Mouse (Mus musculus) hindbrain, embryonic 11.5 days (tissue): Measurements from ENCODE around the gene Dusp1. TPM values are rescaled to one million over a fixed set of nuclear protein-coding genes. Genes with fewer than 3 reads are reported as not detected.
A peak's percentile ranks its signal among the peaks of the same experiment; 100 is the strongest.

Experiments
- ATAC-seq: fragments of 200-750 bp; cut with Nextera tagmentation; 2 replicates; pipeline ENCODE4 v1.8.0; 2017; ENCODE audit warnings: mild to moderate bottlenecking, moderate TSS enrichment, moderate library complexity; ENCODE audit not compliant: low FRiP score
- DNase-seq: peaks from one replicate; pipeline ENCODE4 v3.0.0-alpha.2; 2015; ENCODE audit warnings: low spot score
- H3K27ac ChIP-seq: fragments of 300-500 bp; sonication (generic); 2 replicates; pipeline ENCODE4 v1.5.1; 2014; ENCODE audit warnings: mild to moderate bottlenecking, low read depth, low read length
- H3K27me3 ChIP-seq: fragments of 300-500 bp; sonication (generic); 2 replicates; pipeline ENCODE4 v1.6.1; 2014; ENCODE audit warnings: mild to moderate bottlenecking, low read length, moderate library complexity, mixed read lengths; ENCODE audit not compliant: control insufficient read depth, insufficient read depth
- H3K36me3 ChIP-seq: fragments of 300-500 bp; sonication (generic); 2 replicates; pipeline ENCODE4 v1.6.1; 2014; ENCODE audit warnings: mild to moderate bottlenecking, low read length, moderate library complexity, mixed read lengths; ENCODE audit not compliant: control insufficient read depth, insufficient read depth
- H3K4me1 ChIP-seq: fragments of 300-500 bp; sonication (generic); replicated peaks from 2 replicates; pipeline ENCODE4 v1.6.1; 2014; ENCODE audit warnings: low read length, mixed read lengths; ENCODE audit not compliant: control insufficient read depth, insufficient read depth
- H3K4me2 ChIP-seq: fragments of 300-500 bp; sonication (generic); replicated peaks from 2 replicates; pipeline ENCODE4 v1.6.1; 2014; ENCODE audit warnings: mild to moderate bottlenecking, low read depth, low read length
- H3K4me3 ChIP-seq: fragments of 300-500 bp; sonication (generic); 2 replicates; pipeline ENCODE4 v1.5.1; 2014; ENCODE audit warnings: low read depth, low read length
- H3K9ac ChIP-seq: fragments of 300-500 bp; sonication (generic); 2 replicates; pipeline ENCODE4 v1.6.1; 2014; ENCODE audit warnings: low read depth, low read length
- H3K9me3 ChIP-seq: fragments of 300-500 bp; sonication (generic); 2 replicates; pipeline ENCODE4 v1.6.1; 2016; ENCODE audit warnings: low read length; ENCODE audit not compliant: control insufficient read depth
- WGBS: fragments of 180-500 bp; shearing (Covaris S2); extraction: QIAGEN DNeasy Blood & Tissue Kit; methylation state at CpG from one replicate; pipeline ENCODE4 v1.1.7; 2014; 5-methylcytosine and 5-hydroxymethylcytosine counted together
- polyA plus RNA-seq: library from polyadenylated mRNA; unstranded; fragments of >200 nt; fragmentation: Nextera tagmentation; extraction: Ambion mirVana; gene quantifications from 2 replicates; pipeline ENCODE4 v1.2.1, GENCODE M21; 2014

Dusp1 gene
- polyA plus RNA-seq, 1 experiment from 2014 or later: 34.9 TPM

DNA sequence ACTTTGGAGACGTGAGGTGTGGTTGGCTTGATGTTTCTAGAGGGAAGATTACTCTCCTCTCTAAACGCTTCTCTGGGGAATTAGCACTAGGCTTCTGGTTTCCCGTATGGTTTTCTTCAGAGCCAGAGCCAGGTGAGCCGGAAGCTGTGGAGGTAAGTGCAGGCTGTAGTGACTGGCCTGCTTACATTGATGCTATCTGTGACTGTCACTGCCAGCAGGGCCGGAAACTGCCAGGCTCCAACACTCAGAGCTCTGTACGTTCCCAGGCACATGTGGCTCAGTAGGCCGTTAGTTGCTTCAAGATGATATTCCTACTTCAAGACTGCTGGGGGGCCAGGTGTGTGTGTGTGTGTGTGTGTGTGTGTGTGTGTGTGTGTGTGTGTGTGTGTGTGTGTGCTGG, 32.2 kb upstream of the Dusp1 start:
- DNase-seq (no peak), ATAC-seq (no peak)
- Histone ChIP-seq H3K4me1 (no peaks in the 10 kb centered on the region), H3K27me3 (no peaks in the 10 kb centered on the region), H3K9me3 (no peaks in the 10 kb centered on the region), H3K36me3 (peaks cover 2% of the 10 kb centered on the region; the same call in 1 of the 2 replicates), H3K9ac (no peak overlapping the region), H3K27ac (no peak overlapping the region), H3K4me2 (no peak overlapping the region), H3K4me3 (no peak overlapping the region)
- WGBS: 95% methylated on average over 7 of the region's 7 CpGs

DNA sequence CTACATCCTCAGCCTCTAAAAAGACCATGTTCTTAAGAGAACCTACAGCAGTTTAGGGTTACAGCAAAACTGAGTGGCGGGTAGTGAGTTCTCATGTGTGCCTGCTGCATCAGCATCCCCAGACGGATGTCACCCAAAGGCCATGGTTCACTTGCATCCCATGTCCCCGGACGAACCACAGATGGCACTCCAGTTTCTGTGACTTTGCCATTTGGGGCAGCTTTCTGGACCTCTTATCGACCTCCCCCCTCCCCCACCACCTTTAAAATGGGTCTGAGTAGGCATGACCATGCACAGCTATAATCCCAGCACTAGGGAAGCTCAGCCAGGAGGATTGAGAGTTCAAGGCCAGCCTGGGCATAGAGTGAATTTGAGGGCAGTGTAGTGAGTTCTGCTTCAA, 31.3 kb upstream of the Dusp1 start:
- Histone ChIP-seq H3K4me1 (no peaks in the 10 kb centered on the region), H3K36me3 (peaks cover 2% of the 10 kb centered on the region; the same call in 1 of the 2 replicates), H3K27me3 (no peaks in the 10 kb centered on the region), H3K27ac (no peak overlapping the region), H3K9ac (no peak overlapping the region), H3K9me3 (no peaks in the 10 kb centered on the region), H3K4me2 (no peak overlapping the region), H3K4me3 (no peak overlapping the region)
- ATAC-seq (no peak), DNase-seq (no peak)
- 92% methylated on average over 5 of the region's 5 CpGs for WGBS

DNA sequence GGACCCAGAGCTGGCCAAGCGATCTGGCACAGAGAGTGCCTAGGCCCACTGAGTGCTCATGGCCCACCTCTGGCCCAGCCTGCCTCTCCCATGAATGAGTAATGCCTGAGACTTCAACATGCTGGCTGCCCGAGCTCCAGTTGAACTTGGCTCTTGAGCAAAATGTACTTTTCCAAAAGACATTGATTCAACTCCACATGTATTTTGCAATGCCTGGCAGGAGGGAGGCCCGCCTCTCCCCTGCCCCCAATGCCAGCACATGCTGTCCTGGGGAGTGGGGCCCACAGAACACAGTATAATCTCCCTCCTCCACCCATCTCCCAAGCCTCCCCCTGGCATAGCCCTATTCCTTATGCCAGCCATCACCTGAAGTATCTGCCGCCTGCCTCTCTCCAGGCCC, 30.6 kb upstream of the Dusp1 start:
- WGBS: 86% methylated on average over 4 of the region's 4 CpGs
- Histone ChIP-seq H3K27me3 (no peaks in the 10 kb centered on the region), H3K36me3 (peaks cover 2% of the 10 kb centered on the region; the same call in 1 of the 2 replicates)

DNA sequence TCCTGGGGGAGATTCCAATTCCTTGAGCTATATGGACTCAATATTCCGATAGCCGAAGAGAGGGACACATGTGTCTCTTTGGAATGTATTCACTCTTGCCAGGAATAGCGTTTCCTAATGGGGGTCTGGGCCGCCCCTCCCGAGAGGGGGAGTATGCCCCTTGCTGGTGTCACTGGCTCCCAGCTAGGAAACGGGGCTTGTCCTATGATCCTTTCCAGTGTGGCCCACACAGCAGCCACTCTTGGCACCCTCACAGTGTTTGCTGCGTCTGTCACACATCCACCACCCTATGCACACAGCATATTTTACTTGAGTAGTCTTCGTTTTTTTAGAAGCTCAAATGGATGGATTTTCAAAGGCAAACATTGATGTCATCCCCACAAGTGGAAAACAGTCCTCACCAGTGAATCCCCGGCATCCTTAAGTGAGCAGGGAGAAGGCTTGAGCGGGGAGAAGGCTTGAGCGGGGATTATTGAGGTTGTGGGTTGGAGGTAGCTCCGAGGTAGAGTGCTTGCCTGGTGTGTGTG, 26.1 kb upstream of the Dusp1 start:
- ATAC-seq (no peak), DNase-seq (no peak)
- Histone ChIP-seq H3K36me3 (peaks cover 2% of the 10 kb centered on the region; the same call in 1 of the 2 replicates), H3K27me3 (no peaks in the 10 kb centered on the region), H3K4me3 (no peak overlapping the region), H3K4me2 (no peak overlapping the region), H3K4me1 (no peaks in the 10 kb centered on the region; the same call in 1 of the 2 replicates), H3K27ac (no peak overlapping the region), H3K9me3 (no peaks in the 10 kb centered on the region), H3K9ac (no peak overlapping the region)
- 91% methylated on average over 12 of the region's 12 CpGs for WGBS

More for the DNA sequence above, 30.6 kb upstream of the Dusp1 start:
- DNase-seq (no peak), ATAC-seq (no peak)
- Histone ChIP-seq H3K9ac (no peak overlapping the region), H3K9me3 (no peaks in the 10 kb centered on the region), H3K4me3 (no peak overlapping the region), H3K27ac (no peak overlapping the region), H3K4me1 (no peaks in the 10 kb centered on the region), H3K4me2 (no peak overlapping the region)

DNA sequence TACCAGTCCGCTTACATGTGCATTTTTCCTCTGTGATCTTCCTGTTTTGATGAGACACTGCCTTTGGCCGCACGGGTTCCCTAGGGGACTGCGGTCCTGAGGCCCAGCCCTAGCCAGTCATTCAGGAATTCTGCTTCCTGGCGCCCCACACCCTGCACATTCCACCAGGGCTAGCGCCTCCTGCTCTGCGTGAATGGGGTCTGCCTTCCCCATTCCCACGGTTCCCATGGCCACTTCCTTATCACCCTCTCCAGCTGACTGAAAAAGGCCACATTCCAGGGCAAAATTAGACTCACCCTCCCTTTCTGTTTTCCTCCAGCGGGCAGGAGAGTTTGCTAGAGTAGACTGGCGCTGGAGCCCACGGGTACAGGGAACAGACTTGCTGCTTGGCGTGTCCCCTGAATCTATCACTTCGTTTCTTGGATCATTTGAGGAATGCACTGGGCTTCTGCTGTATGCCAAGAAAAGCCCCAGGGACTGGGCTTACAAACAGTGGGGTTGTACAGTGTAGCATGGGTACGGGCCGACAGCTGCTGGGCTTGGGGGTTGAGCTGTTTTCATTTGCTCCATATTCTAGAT, 22.7 kb upstream of the Dusp1 start:
- DNase-seq (peak; percentile 36), ATAC-seq (no peak)
- Histone ChIP-seq H3K27ac (peak overlapping the region; percentile 51), H3K9ac (no peak overlapping the region), H3K27me3 (no peaks in the 10 kb centered on the region), H3K4me2 (no peak overlapping the region), H3K36me3 (no peaks in the 10 kb centered on the region), H3K9me3 (no peaks in the 10 kb centered on the region), H3K4me1 (no peaks in the 10 kb centered on the region; the same call in 1 of the 2 replicates), H3K4me3 (no peak overlapping the region)
- WGBS: 62% methylated on average over 15 of the region's 15 CpGs

DNA sequence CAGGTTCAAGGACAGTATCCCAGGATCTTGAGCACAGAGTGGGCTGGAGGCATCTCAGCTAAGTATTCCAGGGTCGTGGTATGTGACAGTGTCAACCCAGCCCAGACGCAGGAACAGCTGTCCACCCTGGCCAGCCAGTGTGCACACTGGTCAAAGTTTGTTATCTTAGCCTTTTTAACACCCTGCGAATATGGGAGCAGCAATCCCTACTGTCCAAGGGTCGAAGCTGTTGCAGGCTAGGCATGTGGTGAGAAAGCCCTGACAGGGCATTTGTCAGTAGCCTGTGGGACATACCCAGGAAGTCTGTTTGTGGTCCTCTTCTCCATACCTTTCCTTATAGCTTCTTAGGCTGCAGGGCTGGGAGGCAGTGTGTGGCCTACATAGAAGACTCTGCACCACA, 22.1 kb upstream of the Dusp1 start:
- H3K4me3 ChIP-seq: no peak overlapping the region
- H3K4me1 ChIP-seq: no peaks in the 10 kb centered on the region; the same call in 1 of the 2 replicates
- no peak overlapping the region for H3K9ac ChIP-seq
- ATAC-seq (no peak), DNase-seq (no peak)
- 75% methylated on average over 4 of the region's 4 CpGs for WGBS
- H3K27me3 ChIP-seq: no peaks in the 10 kb centered on the region
- H3K4me2 ChIP-seq: no peak overlapping the region
- no peaks in the 10 kb centered on the region for H3K36me3 ChIP-seq
- H3K9me3 ChIP-seq: no peaks in the 10 kb centered on the region
- no peak overlapping the region for H3K27ac ChIP-seq

DNA sequence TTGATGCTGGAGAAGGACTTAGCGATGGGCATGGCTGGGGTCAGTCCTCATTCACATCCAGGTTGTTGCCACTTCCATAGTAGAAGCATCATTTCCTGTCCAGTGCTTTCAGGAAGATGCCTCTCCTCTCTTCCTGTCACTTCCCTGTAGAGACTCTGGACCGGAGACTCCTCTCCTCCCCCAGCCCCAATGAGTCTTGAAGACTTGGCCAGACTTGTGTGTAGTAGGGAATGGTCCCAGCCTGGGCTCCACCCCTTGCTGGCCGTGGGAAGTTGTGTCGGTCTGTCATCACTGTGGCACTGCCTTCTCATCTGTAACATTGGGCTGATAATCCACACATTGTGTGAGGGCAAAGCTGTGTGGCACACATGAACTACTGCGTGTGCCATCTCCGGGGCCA, 21.7 kb upstream of the Dusp1 start:
- no peak overlapping the region for H3K27ac ChIP-seq
- H3K9ac ChIP-seq: no peak overlapping the region
- no peaks in the 10 kb centered on the region for H3K9me3 ChIP-seq
- H3K4me3 ChIP-seq: no peak overlapping the region
- WGBS: 91% methylated on average over 6 of the region's 6 CpGs
- no peak for DNase-seq
- H3K36me3 ChIP-seq: no peaks in the 10 kb centered on the region
- no peaks in the 10 kb centered on the region for H3K27me3 ChIP-seq
- H3K4me1 ChIP-seq: no peaks in the 10 kb centered on the region; the same call in 1 of the 2 replicates
- ATAC-seq: no peak
- H3K4me2 ChIP-seq: no peak overlapping the region

DNA sequence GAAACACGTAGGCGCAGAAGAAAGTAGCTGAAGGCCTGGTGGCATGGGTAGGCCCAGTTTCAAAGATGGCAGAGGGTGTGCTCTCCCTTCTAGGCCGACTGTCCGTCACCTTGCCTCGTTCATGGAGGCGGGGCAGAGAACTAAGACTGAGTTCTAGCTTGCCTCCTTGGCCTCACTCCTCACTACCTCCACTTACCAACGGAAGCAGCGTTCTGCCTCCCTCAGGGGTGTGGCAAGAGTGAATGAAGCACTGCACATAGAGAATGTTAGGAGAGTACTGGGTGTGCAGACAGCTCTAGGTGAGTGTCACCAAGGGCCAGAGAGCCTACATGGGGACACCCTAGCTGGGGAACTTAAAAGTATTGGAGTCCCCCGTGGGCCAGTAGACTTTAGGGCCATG, 21.1 kb upstream of the Dusp1 start:
- H3K4me1 ChIP-seq: no peaks in the 10 kb centered on the region; the same call in 1 of the 2 replicates
- no peak for DNase-seq
- no peaks in the 10 kb centered on the region; the same call in 1 of the 2 replicates for H3K36me3 ChIP-seq
- no peak overlapping the region for H3K4me3 ChIP-seq
- no peak for ATAC-seq
- no peak overlapping the region for H3K9ac ChIP-seq
- H3K27me3 ChIP-seq: no peaks in the 10 kb centered on the region
- H3K27ac ChIP-seq: no peak overlapping the region
- no peaks in the 10 kb centered on the region for H3K9me3 ChIP-seq
- WGBS: 92% methylated on average over 9 of the region's 9 CpGs
- no peak overlapping the region for H3K4me2 ChIP-seq

DNA sequence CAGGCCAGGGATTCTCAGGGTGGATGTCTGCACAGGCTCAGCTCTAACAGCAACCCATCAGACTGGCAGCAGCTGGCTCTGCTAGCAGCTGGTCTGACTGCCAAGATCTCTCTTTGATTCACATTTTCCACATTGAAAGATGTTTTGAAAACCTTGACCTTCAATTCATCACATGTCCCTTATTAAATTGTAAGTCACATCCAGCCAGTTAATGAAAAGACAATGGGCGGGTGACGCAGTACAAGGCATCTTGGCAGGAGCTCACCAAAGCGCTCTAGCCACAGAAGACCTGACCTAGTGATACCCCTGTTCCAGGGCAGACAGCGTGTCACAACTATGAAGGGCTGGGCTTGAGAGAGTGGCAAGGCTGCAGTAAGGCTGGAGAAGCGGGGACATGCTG, 20.4 kb upstream of the Dusp1 start:
- Histone ChIP-seq H3K4me1 (no peaks in the 10 kb centered on the region; the same call in 1 of the 2 replicates), H3K4me3 (no peak overlapping the region), H3K27ac (no peak overlapping the region), H3K9me3 (no peaks in the 10 kb centered on the region), H3K36me3 (no peaks in the 10 kb centered on the region; the same call in 1 of the 2 replicates), H3K9ac (no peak overlapping the region), H3K27me3 (no peaks in the 10 kb centered on the region), H3K4me2 (no peak overlapping the region)
- 95% methylated on average over 5 of the region's 5 CpGs for whole genome bisulfite sequencing
- ATAC-seq: no peak
- no peak for DNase-seq
